Mouse (Mus musculus) heart, embryonic 10.5 days (tissue): ENCODE results near the gene Irs1. TPM values are rescaled to one million over a fixed set of nuclear protein-coding genes. Genes with fewer than 3 reads are reported as not detected.

Experiments used
- DNase-seq: peaks from one replicate; pipeline ENCODE4 v3.0.0-alpha.2; 2017; ENCODE audit warnings: low spot score
- H3K27ac ChIP-seq: fragments of 300-500 bp; sonication (generic); 2 replicates; pipeline ENCODE4 v1.5.1; 2016; ENCODE audit warnings: mild to moderate bottlenecking
- H3K27me3 ChIP-seq: fragments of 300-500 bp; sonication (generic); 2 replicates; pipeline ENCODE4 v1.6.1; 2016; ENCODE audit warnings: mild to moderate bottlenecking; ENCODE audit not compliant: poor library complexity, insufficient read depth, severe bottlenecking
- H3K36me3 ChIP-seq: fragments of 300-500 bp; sonication (generic); 2 replicates; pipeline ENCODE4 v1.6.1; 2016; ENCODE audit warnings: mild to moderate bottlenecking, moderate library complexity
- H3K4me1 ChIP-seq: fragments of 300-500 bp; sonication (generic); 2 replicates; pipeline ENCODE4 v1.6.1; 2016; ENCODE audit warnings: mild to moderate bottlenecking
- H3K4me3 ChIP-seq: fragments of 300-500 bp; sonication (generic); 2 replicates; pipeline ENCODE4 v1.5.1; 2016; ENCODE audit warnings: mild to moderate bottlenecking, moderate library complexity
- H3K9me3 ChIP-seq: fragments of 300-500 bp; sonication (generic); 2 replicates; pipeline ENCODE4 v1.6.1; 2016; ENCODE audit warnings: mild to moderate bottlenecking, moderate library complexity
- WGBS: fragments of 180-500 bp; shearing (Covaris S2); methylation state at CpG from one replicate; pipeline ENCODE4 v1.1.7; 2016; 5-methylcytosine and 5-hydroxymethylcytosine counted together
- polyA plus RNA-seq: library from polyadenylated mRNA; unstranded; fragments of >200 nt; fragmentation: Nextera tagmentation; extraction: Ambion mirVana; gene quantifications from 2 replicates; pipeline ENCODE4 v1.2.1, GENCODE M21; 2016

Gene Irs1
- polyA plus RNA-seq, 1 experiment from 2014 or later: 10.0 TPM

GRCm38 (mm10) chr1:82234616-82235015, 56.6 kb downstream of the Irs1 start:
- no peak overlapping the region for H3K27ac ChIP-seq
- H3K36me3 ChIP-seq: peaks cover 33% of the 10 kb centered on the region
- 84% methylated on average over 3 of the region's 3 CpGs for WGBS
- no peaks in the 10 kb centered on the region for H3K27me3 ChIP-seq
- H3K4me1 ChIP-seq: peaks cover 3% of the 10 kb centered on the region; the same call in 1 of the 2 replicates
- H3K4me3 ChIP-seq: no peak overlapping the region
- DNase-seq: no peak
- no peaks in the 10 kb centered on the region for H3K9me3 ChIP-seq

- peaks cover 31% of the 10 kb centered on the region for H3K36me3 ChIP-seq
- no peaks in the 10 kb centered on the region for H3K9me3 ChIP-seq
- DNase-seq: no peak
- WGBS: 87% methylated on average over 3 of the region's 3 CpGs
- H3K27me3 ChIP-seq: no peaks in the 10 kb centered on the region
- H3K4me3 ChIP-seq: no peak within 1 kb of the TSS
- H3K27ac ChIP-seq: no peak within 1 kb of the TSS
- no peaks in the 10 kb centered on the region for H3K4me1 ChIP-seq
These were observed 58.4 kb downstream of the Irs1 start, which contains the start of gene Gm9747 for GRCm38 (mm10) chr1:82232812-82233211. Gene Gm9747, plus strand, starts transcription at chr1:82233112.

- no peaks in the 10 kb centered on the region for H3K27me3 ChIP-seq
These were observed 62.4 kb downstream of the Irs1 start for GRCm38 (mm10) chr1:82228841-82229240.

GRCm38 (mm10) chr1:82223042-82223795, 68.0 kb downstream of the Irs1 start:
- no peaks in the 10 kb centered on the region for H3K27me3 ChIP-seq
- H3K27ac ChIP-seq: no peak overlapping the region
- no peak overlapping the region for H3K4me3 ChIP-seq
- H3K36me3 ChIP-seq: no peaks in the 10 kb centered on the region
- no peak for DNase-seq
- 83% methylated on average over 5 of the region's 5 CpGs for WGBS
- H3K4me1 ChIP-seq: peaks cover 17% of the 10 kb centered on the region
- no peaks in the 10 kb centered on the region for H3K9me3 ChIP-seq

More at GRCm38 (mm10) chr1:82228841-82229240, 62.4 kb downstream of the Irs1 start:
- no peak overlapping the region for H3K27ac ChIP-seq
- H3K9me3 ChIP-seq: no peaks in the 10 kb centered on the region
- H3K4me1 ChIP-seq: no peaks in the 10 kb centered on the region
- no peak overlapping the region for H3K4me3 ChIP-seq
- no peak for DNase-seq
- peaks cover 6% of the 10 kb centered on the region for H3K36me3 ChIP-seq

- Histone ChIP-seq H3K27ac (peak overlapping the region; percentile 77), H3K9me3 (no peaks in the 10 kb centered on the region), H3K27me3 (no peaks in the 10 kb centered on the region), H3K4me1 (peaks cover 17% of the 10 kb centered on the region), H3K36me3 (no peaks in the 10 kb centered on the region), H3K4me3 (no peak overlapping the region)
- no peak for DNase-seq
- WGBS: 70% methylated on average over 1 of the region's 1 CpGs
These were observed 69.8 kb downstream of the Irs1 start for GRCm38 (mm10) chr1:82221462-82221861.

- DNase-seq: no peak
- H3K27ac ChIP-seq: peak overlapping the region; percentile 77
- WGBS: 32% methylated on average over 12 of the region's 12 CpGs
These were observed 70.4 kb downstream of the Irs1 start for GRCm38 (mm10) chr1:82220673-82221396.

GRCm38 (mm10) chr1:82207511-82207910, 83.7 kb downstream of the Irs1 start:
- 41% methylated on average over 5 of the region's 5 CpGs for WGBS
- H3K27ac ChIP-seq: no peak overlapping the region
- H3K9me3 ChIP-seq: no peaks in the 10 kb centered on the region
- no peak overlapping the region for H3K4me3 ChIP-seq
- no peaks in the 10 kb centered on the region for H3K36me3 ChIP-seq
- DNase-seq: no peak
- H3K4me1 ChIP-seq: no peaks in the 10 kb centered on the region
- H3K27me3 ChIP-seq: no peaks in the 10 kb centered on the region

More at GRCm38 (mm10) chr1:82220673-82221396, 70.4 kb downstream of the Irs1 start:
- H3K4me1 ChIP-seq: peaks cover 17% of the 10 kb centered on the region
- H3K27me3 ChIP-seq: no peaks in the 10 kb centered on the region
- H3K36me3 ChIP-seq: no peaks in the 10 kb centered on the region
- H3K9me3 ChIP-seq: no peaks in the 10 kb centered on the region
- 0 out of 2 replicates have a peak overlapping the region, but pooled peaks have one; percentile 18 for H3K4me3 ChIP-seq

- peak; percentile 77 for DNase-seq
- peaks cover 17% of the 10 kb centered on the region; the same call in 1 of the 2 replicates for H3K4me1 ChIP-seq
- peak overlapping the region; percentile 26; the same call in 1 of the 2 replicates for H3K4me3 ChIP-seq
- H3K36me3 ChIP-seq: no peaks in the 10 kb centered on the region
- 23% methylated on average over 7 of the region's 7 CpGs for WGBS
- H3K9me3 ChIP-seq: no peaks in the 10 kb centered on the region
- no peaks in the 10 kb centered on the region for H3K27me3 ChIP-seq
- peak overlapping the region; percentile 86 for H3K27ac ChIP-seq
These were observed 90.6 kb downstream of the Irs1 start for GRCm38 (mm10) chr1:82200636-82201035.

- H3K4me1 ChIP-seq: peaks cover 17% of the 10 kb centered on the region; the same call in 1 of the 2 replicates
- peak overlapping the region; percentile 86 for H3K27ac ChIP-seq
- H3K4me3 ChIP-seq: no peak overlapping the region
- no peaks in the 10 kb centered on the region for H3K27me3 ChIP-seq
- H3K9me3 ChIP-seq: no peaks in the 10 kb centered on the region
- WGBS: 16% methylated on average over 1 of the region's 1 CpGs
- no peaks in the 10 kb centered on the region for H3K36me3 ChIP-seq
- no peak for DNase-seq
These were observed 91.3 kb downstream of the Irs1 start for GRCm38 (mm10) chr1:82199918-82200317.

- no peaks in the 10 kb centered on the region for H3K9me3 ChIP-seq
- 38% methylated on average over 3 of the region's 3 CpGs for WGBS
- no peaks in the 10 kb centered on the region for H3K27me3 ChIP-seq
- DNase-seq: no peak
- H3K4me1 ChIP-seq: no peaks in the 10 kb centered on the region
- H3K27ac ChIP-seq: no peak overlapping the region; the same call in 1 of the 2 replicates
- no peaks in the 10 kb centered on the region for H3K36me3 ChIP-seq
- H3K4me3 ChIP-seq: no peak overlapping the region
These were observed 99.6 kb downstream of the Irs1 start for GRCm38 (mm10) chr1:82191579-82191978.

GRCm38 (mm10) chr1:82189516-82189915, 101.7 kb downstream of the Irs1 start:
- H3K27ac ChIP-seq: no peak overlapping the region
- 57% methylated on average over 3 of the region's 3 CpGs for WGBS
- DNase-seq: no peak
- peaks cover 10% of the 10 kb centered on the region; the same call in 1 of the 2 replicates for H3K4me1 ChIP-seq
- H3K27me3 ChIP-seq: no peaks in the 10 kb centered on the region
- no peak overlapping the region for H3K4me3 ChIP-seq
- no peaks in the 10 kb centered on the region for H3K9me3 ChIP-seq
- no peaks in the 10 kb centered on the region for H3K36me3 ChIP-seq

- no peak overlapping the region for H3K4me3 ChIP-seq
- H3K9me3 ChIP-seq: no peaks in the 10 kb centered on the region
- H3K4me1 ChIP-seq: peaks cover 16% of the 10 kb centered on the region; the same call in 1 of the 2 replicates
- H3K36me3 ChIP-seq: no peaks in the 10 kb centered on the region
- no peaks in the 10 kb centered on the region for H3K27me3 ChIP-seq
- no peak overlapping the region for H3K27ac ChIP-seq
- WGBS: 81% methylated on average over 10 of the region's 10 CpGs
- no peak for DNase-seq
These were observed 102.5 kb downstream of the Irs1 start for GRCm38 (mm10) chr1:82188549-82189231.
